Mouse (Mus musculus) v-Abl transformed pro-B cells (cell line): Measurements from ENCODE around the gene Azi2.

Source experiments
- in situ Hi-C, 2 experiments: fragments of 400-800 bp; cut with MboI; formaldehyde crosslinking; loops; one replicate each; pipeline ENCODE4 v1.15.1; 2025; ENCODE audit not compliant: unreplicated experiment in 2 of 2

Azi2 gene

DNA sequence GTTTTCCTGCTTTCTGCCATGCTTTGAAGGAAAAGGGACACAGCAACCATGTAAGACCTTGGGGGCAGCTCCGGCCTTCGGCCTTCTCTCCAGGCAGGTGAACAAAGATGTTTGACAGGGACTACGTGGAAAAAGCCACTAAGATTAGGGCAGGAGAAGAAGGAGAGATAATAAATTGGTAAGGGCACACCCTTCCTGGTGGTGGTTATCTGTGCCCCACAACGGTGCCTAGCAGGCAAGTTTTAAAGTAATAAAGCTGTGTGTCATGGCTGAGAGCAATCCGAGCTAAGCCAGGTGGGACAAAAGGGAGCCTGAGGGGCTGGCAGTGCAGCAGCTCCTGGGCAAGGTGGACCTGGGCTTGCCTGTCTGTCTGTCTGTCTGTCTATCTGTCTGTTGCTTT, 31.8 kb downstream of the Azi2 start:
- in situ Hi-C loops, result loop anchor here in 1 of 2 experiments (25.0 kb wide), 1 partner anchor 965 kb away; no protein-coding TSS in a partner anchor

GRCm38 (mm10) chr9:118073358-118073757, 33.1 kb downstream of the Azi2 start:
- in situ Hi-C loops, result loop anchor here in 1 of 2 experiments (25.0 kb wide), 1 partner anchor 964 kb away; no protein-coding TSS in a partner anchor

GRCm38 (mm10) chr9:118082575-118083431, 42.5 kb downstream of the Azi2 start:
- in situ Hi-C loops, result no loop called here

GRCm38 (mm10) chr9:118083834-118084233, 43.5 kb downstream of the Azi2 start:
- in situ Hi-C loops, result no loop called here

- in situ Hi-C loops, result loop anchor here (5.0 kb wide), 1 partner anchor 393 kb away; no protein-coding TSS in a partner anchor
Observed at GRCm38 (mm10) chr9:118099395-118099794, 59.1 kb downstream of the Azi2 start.

DNA sequence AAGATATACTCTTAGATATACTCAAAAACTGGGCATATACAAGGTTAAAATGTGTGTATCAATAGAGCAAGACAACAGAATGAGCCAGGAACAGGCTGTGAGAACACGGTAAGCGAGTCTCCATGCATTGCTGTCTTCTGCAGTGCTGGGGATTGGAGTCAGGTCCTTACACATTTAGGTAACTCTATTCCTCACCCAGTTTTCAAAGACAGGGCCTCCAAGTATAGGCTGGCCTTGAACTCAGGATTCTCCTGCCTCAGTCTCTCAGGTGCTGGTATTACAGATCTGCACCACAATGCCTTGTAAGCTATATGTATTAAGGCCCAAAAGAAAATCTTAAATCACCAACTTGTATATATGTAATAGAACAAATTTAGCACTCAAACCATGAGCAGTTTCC, 60.2 kb downstream of the Azi2 start:
- in situ Hi-C loops, result no loop called here

DNA sequence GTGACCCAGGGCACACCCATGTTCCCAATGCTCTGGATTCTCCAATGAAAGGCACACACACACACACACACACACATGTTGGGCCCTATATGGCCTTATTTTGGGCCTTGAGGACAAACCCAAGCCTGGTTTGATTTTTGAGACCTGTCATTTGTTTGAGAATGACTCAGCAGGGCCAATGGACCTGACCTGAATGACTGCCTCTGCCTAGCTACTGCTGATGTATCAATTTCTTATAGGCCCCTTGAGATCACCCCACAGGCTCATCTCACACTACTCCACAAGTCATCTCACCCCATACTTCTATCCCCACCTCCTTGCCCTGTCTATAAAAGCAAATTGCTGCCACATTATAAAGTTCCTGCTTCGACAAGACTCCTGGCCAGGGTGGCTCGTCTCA, 61.5 kb downstream of the Azi2 start:
- in situ Hi-C loops, result no loop called here

DNA sequence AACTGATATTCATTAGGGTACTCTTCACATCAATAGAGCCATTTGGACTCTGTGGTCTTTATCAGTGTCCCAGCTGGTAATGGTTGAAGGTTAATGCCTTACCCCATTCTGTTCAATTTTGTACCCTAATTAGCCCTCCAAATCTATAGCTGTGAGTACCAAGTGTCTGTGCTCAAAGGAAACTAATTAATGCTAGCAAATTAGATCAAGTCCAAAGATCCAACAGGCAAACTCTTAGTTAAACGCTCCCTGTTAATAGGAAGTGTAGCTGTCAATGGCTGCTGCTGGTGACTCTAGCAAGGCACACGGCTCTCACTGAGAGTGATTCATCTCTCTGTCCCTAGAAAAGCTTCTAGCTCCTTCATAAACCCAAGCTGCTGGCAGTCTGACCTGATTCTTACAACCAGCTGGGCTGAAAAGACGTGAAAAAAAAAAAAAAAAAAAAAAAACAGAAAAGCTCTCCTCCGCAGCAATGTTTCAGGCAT, 68.3 kb downstream of the Azi2 start:
- in situ Hi-C loops, result loop anchor here in 1 of 2 experiments (5.0 kb wide), 1 partner anchor 66 kb away; the partner anchor contains the start of gene Azi2

GRCm38 (mm10) chr9:118109697-118110359, 69.5 kb downstream of the Azi2 start:
- in situ Hi-C loops, result loop anchor here in 1 of 2 experiments (5.0 kb wide), 1 partner anchor 68 kb away; the partner anchor contains the start of gene Azi2

DNA sequence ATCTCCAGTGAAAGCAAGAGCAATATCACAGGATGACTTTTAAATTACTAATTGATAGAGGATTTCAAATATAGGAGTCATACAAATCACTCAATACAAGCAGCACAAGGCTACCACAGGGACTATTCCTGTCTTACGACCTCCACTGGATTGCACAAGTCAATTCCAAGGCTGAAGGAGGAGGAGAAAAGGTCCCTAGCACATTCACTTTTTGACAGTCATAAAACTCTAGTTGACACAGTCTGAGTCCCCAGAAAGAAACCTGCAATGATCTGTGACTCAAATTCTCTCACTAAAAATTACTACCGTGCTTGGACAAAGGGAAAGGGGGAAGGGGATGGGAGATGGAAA, 70.0 kb downstream of the Azi2 start:
- in situ Hi-C loops, result no loop called here
